Mouse (Mus musculus): Measurements from ENCODE around the gene Ubr1. TPM values are rescaled to one million over a fixed set of nuclear protein-coding genes. Genes with fewer than 3 reads are reported as not detected.
A peak's percentile ranks its signal among the peaks of the same experiment; 100 is the strongest.

Gene Ubr1
- total RNA-seq, 4 experiments from 2014 or later: 21.2 to 25.4 (median 24.0) TPM

GRCm38 (mm10) chr2:120860699-120861098 lies 109.8 kb downstream of the Ubr1 start:
- no peak for DNase-seq (ENCODE audit: low spot score)

GRCm38 (mm10) chr2:120858131-120858530 lies 112.4 kb downstream of the Ubr1 start:
- no peak for DNase-seq (ENCODE audit: low spot score)

- DNase-seq (ENCODE audit: low spot score): no peak
Observed at GRCm38 (mm10) chr2:120853151-120853550, 117.4 kb downstream of the Ubr1 start.

GRCm38 (mm10) chr2:120852626-120853025 lies 117.9 kb downstream of the Ubr1 start:
- DNase-seq (ENCODE audit: low spot score): no peak

GRCm38 (mm10) chr2:120850424-120851082 lies 120.0 kb downstream of the Ubr1 start, which contains the start of gene Ttbk2:
TSS of gene Ttbk2 (minus strand) at chr2:120850604.
- DNase-seq (ENCODE audit: low spot score): peak; percentile 98

- DNase-seq (ENCODE audit: low spot score): peak; percentile 15
Observed at GRCm38 (mm10) chr2:120849449-120850423, 120.8 kb downstream of the Ubr1 start, which contains the start of gene Cdan1. TSS of gene Cdan1 (minus strand) at chr2:120850128.

- no peak for DNase-seq (ENCODE audit: low spot score)
Observed at GRCm38 (mm10) chr2:120845280-120845679, 125.2 kb downstream of the Ubr1 start.

- no peak for DNase-seq (ENCODE audit: low spot score)
Observed at GRCm38 (mm10) chr2:120843990-120844389, 126.5 kb downstream of the Ubr1 start.

GRCm38 (mm10) chr2:120841211-120841610 lies 129.3 kb downstream of the Ubr1 start:
- no peak for DNase-seq (ENCODE audit: low spot score)

GRCm38 (mm10) chr2:120835167-120835566 lies 135.3 kb downstream of the Ubr1 start:
- no peak for DNase-seq (ENCODE audit: low spot score)

- DNase-seq (ENCODE audit: low spot score): no peak
Observed at GRCm38 (mm10) chr2:120826936-120827638, 143.4 kb downstream of the Ubr1 start.

Small RNA genes within 50 kb of the gene (microRNA-seq; reads per million reads assigned to microRNA genes)
- gene Gm44325: not detected

Other genes starting within 250 kb of the Ubr1 start
- gene Cdan1, start 120.6 kb downstream of the Ubr1 start, total RNA-seq (2022): 10 to 100 TPM; 11.3 to 14.5 (median 11.8) TPM
- 10 to 100 TPM in 2 of 4 experiments, 1 to 10 TPM in 2; 8.8 to 13.1 (median 11.4) TPM for gene Ttbk2, start 120.1 kb downstream of the Ubr1 start, total RNA-seq (2022)
- 1 to 10 TPM; 3.7 to 4.7 (median 4.0) TPM for gene Tmem62, start 6.3 kb upstream of the Ubr1 start, total RNA-seq (2022)
- gene Ccndbp1, start 37.7 kb upstream of the Ubr1 start, total RNA-seq (2022): 10 to 100 TPM; 27.6 to 30.7 (median 29.5) TPM
- under 1 TPM in 1 of 4 experiments, not detected in 3; 0.63 TPM for gene Epb42, start 66.4 kb upstream of the Ubr1 start, total RNA-seq (2022)
- gene Tgm5, start 115.1 kb upstream of the Ubr1 start, total RNA-seq (2022): not detected
- gene Tgm7, start 139.1 kb upstream of the Ubr1 start, total RNA-seq (2022): not detected
- gene Adal, start 169.7 kb upstream of the Ubr1 start, total RNA-seq (2022): 10 to 100 TPM in 2 of 4 experiments, 1 to 10 TPM in 2; 9.6 to 11.7 (median 10.3) TPM
- 10 to 100 TPM in 3 of 4 experiments, 1 to 10 TPM in 1; 10.0 to 11.5 (median 10.3) TPM for gene Lcmt2, start 169.9 kb upstream of the Ubr1 start, total RNA-seq (2022)
- 10 to 100 TPM; 15.4 to 17.0 (median 15.8) TPM for gene Tubgcp4, start 199.9 kb upstream of the Ubr1 start, total RNA-seq (2022)
- gene Zscan29, start 200.4 kb upstream of the Ubr1 start, total RNA-seq (2022): 1 to 10 TPM; 6.0 to 6.6 (median 6.4) TPM

All from heart, adult 8-10 months (tissue).